Mouse (Mus musculus) ES-E14 (cell line): ENCODE results near the gene Smim14.

Experiments
- CHD2 ChIP-seq: IDR thresholded peaks from 2 replicates; pipeline ENCODE4 v1.6.1; 2014; ENCODE audit warnings: mild to moderate bottlenecking, low read depth, low read length, inconsistent platforms
- HCFC1 ChIP-seq: IDR thresholded peaks from 2 replicates; pipeline ENCODE4 v1.6.1; 2012; ENCODE audit warnings: low read length, inconsistent platforms, borderline replicate concordance; ENCODE audit not compliant: insufficient read depth
- ZC3H11A ChIP-seq: IDR thresholded peaks from 2 replicates; pipeline ENCODE4 v1.6.1; 2012; ENCODE audit warnings: low read depth, mild to moderate bottlenecking, inconsistent platforms, low read length, borderline replicate concordance

GRCm38 (mm10) chr5:65459454-65459853 lies 77.5 kb downstream of the Smim14 start:
- TF ChIP-seq ZC3H11A (no peak), CHD2 (no peak), HCFC1 (no peak)
